Mouse (Mus musculus) brain, adult 2 months (tissue): Measurements from ENCODE around the gene Lamp5.

Experiments
- DNase-seq: peaks from one replicate; pipeline ENCODE4 v3.0.0; 2011; ENCODE audit warnings: low read depth, low spot score

Gene Lamp5

DNA sequence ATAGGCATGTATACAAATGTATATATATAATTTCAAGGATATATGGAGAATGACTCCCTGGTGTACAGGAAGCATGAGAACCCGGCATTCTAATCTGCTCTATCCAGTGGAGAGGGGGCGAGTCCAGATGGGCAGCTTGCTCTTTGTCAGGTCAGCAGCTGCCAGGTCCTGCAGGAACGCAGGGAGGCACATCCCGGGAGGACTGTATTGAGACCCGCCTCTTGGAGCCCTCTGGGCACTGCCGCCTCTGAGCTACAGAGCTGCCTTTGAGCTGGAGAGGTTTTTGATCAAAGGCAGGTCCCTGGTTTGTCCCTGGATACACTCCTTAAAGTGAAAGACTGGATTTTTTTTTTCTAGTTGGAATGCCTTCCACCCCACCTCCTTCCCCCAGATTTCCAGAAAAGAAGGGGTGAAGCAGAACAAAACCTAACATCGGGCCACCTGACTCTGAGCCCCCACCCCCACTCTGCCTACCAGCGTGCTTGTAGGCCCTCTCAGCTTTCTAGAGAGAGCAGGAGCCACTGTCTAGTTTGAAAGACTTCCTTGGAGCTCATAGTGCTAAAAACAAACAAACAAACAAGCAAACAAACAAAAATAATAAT is at the start of gene Lamp5:
TSS of gene Lamp5 (plus strand) at position 552 of the 602 bp plus-strand sequence.
- peak; percentile 26 for DNase-seq

DNA sequence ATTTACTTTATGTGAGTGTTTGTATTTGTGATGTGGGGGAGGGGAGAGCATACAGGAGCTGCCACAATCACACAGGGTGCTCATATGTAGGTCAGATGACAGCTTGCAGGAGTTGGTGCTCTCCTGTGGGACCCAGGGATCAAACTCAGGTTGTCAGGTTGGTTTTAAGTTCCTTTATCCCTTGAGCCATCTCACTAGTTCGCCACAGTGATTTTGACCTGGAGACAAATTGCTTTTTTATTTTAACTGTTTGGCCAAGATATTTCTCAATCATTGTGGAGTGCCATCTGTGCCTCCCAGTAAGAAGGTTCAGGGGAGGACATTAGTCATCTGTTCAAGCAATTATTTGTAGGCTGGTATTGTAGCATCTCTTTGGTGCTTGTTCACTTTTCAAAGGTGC is 48.2 kb upstream of the Lamp5 start:
- DNase-seq = peak; percentile 78

DNA sequence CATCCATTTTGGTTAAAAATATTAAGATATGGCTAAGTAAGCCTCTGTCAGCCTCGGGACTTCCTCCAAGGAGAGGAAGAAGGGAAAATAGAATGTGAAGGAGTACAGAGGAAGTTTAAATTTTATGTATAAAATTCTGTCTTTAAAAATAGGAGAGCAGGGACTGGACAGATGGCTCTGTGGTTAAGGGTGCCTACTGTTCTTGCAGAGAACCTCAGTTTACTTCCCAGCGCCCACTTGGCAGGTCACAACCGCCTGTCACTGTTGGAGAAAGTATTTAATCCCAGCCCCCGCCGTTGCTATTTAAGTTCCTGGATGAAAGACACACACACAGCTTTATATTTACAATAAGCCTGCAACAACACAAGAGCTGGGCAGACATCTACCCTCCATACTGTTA is 45.8 kb upstream of the Lamp5 start:
- DNase-seq = peak; percentile 64

DNA sequence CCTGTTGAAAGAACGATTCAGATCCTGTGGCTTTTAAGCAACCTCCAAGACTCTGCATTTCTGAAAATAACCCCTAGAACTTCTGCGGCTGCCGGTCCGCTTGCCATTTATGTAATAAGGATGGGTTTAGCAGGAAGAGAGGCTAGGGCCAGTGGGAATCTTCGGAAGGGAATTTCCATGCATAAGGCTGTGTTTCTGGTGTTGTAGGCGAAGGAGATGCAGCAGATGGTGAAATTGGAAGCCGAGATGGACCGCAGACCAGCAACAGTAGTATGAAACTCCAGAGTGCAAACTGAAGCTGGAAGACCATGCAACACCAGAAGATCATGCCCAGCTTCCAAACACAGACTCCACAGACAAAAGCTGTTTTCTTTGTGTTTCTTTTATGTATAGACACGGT is 39.3 kb upstream of the Lamp5 start:
- peak; percentile 84 for DNase-seq

DNA sequence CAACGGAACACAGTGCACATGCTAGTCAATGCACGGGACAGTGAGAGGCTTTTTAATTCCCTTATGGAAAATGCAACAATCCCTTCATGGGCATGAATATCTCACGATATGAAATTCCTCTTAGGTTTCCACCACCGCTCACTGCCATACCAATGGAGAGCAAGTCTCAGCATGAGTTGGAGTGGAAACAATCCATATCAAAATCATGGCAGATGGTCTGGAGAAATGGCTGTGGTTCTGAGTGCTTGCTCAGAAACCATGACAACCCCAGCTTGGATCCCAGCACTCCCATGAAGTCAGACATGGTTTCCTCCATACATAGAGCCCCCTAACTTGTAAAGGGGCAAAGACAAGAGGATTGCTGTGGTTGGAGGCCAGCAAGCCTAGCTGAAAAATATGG is 3.6 kb upstream of the Lamp5 start:
- peak; percentile 77 for DNase-seq

DNA sequence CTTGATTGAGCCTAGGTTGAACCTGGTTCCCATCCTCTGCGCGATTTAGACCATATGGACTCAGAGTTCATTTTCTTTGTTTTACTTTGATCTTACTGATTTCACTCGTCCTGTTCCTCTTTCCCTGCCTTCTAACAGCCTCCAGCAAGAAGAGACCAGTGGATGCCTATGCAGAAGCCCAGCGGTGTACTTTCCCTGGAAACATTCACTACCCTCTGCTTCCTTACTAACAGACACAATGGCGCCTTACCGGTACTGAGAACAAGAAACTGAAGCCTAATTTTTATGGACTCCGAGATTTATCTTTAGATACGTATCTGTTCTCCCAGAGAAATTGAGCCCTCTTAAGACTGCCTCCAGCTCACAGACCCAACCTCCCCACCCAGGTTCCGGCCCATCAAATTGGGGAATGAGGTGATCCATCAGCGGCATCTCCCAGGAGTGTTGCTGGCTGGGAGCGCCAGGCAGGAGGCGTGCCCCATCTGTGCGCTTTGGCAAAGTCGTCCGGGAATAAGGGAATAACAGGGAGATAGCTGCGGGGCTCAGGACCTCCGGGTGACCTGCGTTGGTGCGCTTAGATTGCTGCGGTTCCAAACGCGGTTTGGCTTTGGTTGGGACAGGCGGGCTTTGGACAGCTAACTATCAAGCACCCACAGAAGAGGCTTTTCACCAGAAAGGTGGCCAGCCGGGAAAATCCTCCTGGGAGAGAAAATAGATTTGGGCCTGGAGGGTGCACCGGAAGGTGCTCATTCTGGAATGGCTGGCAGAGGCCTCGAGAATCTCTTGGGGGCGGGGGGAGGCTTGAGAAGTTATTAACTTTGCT is 1.0 kb upstream of the Lamp5 start:
- DNase-seq = peak; percentile 64

DNA sequence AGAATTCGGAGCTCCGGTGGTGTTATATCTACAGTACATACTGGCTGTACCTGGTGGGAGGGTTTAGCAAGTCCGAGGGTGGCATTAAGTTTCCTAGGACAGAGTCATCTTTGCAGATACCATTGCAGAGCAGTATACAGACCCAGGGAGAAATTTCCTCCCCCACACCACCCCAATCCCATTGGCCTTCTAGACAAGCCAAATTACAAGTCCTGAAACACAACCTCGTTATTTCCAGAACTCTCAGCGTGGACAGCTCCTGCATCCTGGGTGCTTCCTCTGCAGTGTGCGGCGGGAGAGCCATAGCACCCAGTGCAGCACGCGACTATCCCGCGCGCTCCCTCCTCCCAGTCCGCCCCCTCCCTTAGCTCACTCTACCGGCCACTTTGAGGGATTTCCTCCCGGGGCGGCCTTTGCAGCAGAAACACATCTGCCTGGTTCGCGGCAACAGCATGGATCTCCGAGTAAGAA is 5.9 kb downstream of the Lamp5 start:
- DNase-seq = peak; percentile 67

DNA sequence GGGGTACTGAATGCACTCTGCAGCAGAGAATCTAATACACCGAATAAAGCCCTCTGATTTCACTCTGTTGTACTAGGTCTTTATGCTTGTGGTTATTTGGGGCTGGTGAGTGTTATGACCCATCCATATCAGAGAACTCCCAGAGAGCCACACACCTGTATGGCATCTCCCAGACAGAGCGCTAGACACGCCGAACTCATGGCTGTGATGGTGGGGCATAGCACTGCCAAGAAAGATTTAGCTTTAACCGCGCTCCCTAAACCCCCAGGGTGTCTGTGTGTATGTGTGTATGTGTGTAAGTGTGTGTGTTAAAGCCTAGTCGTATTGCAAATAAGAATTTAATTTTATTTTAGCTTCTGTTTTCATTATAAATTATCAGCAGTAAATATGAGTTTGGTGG is 6.4 kb downstream of the Lamp5 start:
- DNase-seq = peak; percentile 36

DNA sequence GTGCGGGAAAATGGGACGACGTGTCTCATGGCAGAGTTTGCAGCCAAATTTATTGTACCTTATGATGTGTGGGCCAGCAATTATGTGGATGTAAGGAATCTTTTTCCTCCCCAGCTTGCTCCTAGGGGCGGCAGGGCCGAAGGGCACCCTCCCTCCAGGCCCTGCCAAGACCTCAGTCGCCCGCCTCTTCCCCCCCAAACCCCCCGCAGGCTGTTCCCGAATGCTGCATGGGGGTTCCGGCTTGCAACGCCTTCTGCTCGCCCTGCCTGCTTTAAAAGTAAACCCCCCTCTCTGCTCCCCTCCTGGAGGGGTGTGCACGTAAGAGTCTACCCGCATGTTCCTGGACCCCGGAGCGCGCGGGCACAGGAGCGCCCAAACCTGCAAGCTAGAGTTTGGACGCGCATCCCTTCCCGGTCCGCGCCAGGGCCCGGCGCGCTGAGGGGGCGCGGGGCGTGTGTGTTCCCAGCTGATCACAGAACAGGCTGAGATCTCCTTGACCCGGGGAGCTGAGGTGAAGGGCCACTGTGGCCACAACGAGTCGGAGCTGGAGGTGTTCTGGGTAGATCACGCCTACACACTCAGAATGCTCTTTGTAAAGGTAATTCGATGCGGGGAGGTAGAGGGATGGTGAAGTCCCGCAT is 7.1 kb downstream of the Lamp5 start:
- no peak for DNase-seq

DNA sequence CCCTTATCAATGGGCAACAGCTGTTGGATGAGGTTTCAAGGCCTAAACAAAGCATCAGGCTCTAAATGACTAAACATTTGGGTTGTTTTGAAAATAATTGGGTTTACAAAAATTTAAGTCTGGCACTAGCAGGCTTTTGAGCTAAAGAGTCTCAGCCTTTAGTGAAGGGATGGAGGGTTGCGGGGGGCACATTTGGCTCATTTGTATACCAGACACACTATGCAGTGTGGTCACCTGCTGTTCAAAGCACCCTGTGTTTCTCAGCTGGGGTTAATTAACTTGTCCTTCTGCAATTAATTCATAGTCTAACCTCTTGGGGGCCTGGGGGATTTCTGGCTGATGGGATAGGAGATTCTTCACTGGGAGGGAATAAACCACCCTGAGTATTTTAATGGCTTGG is 12.3 kb downstream of the Lamp5 start:
- DNase-seq = no peak

DNA sequence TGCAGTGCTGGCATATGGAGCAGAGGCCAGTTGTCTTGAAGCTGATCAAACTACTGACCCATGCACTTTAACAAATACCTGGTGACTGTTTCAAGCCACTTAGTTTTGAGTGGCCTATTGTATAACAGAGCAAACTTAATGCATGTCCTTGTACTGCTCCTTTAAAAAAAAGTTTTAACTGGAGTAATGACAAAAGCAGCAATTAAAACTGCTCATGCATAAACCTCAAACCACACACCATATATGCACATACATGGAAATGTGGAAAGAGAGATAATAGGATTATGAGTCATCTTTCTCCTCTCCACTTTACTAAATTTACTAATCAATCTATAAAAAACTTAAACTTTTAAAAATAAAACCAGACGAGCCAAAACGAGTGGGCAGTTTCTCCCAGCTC is 43.9 kb downstream of the Lamp5 start:
- no peak for DNase-seq

DNA sequence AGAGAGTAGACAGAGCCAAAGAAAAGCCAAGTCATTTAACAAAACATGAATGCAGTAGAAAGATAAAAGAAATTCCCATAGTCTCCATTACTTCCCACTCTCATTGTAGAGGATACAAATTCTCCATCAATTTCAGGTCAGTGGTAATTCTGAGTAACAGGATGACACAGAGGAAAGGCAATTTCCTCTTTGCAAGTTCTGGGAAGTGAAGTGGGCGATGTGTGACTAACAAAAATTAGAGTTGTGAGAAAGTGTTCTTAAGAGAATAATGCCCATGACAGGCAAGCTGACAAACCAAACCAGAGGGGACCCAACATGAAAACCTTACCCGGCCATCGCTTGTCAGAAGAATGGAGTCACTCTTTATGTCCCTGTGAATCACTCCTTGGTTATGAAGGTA is 45.1 kb downstream of the Lamp5 start:
- DNase-seq = peak; percentile 54

DNA sequence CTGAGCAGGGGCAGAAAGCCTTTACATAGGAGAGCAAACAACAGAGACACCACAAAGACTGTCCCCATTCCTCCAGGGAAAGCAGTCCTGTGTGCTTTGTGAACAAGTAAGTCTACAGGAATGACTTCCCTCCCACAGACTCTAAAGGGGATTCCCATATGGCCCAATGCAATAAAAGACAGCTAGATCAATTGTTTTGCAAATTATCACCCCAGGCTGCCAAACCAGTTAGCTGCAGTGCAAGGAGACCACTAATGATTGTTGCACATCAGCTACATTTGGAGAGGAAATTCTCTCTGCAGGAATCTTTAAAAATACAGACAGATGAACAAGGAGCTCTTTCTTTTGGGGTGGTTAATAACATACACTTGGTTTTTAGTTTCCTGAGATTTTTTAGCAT is 55.6 kb downstream of the Lamp5 start:
- DNase-seq = no peak

DNA sequence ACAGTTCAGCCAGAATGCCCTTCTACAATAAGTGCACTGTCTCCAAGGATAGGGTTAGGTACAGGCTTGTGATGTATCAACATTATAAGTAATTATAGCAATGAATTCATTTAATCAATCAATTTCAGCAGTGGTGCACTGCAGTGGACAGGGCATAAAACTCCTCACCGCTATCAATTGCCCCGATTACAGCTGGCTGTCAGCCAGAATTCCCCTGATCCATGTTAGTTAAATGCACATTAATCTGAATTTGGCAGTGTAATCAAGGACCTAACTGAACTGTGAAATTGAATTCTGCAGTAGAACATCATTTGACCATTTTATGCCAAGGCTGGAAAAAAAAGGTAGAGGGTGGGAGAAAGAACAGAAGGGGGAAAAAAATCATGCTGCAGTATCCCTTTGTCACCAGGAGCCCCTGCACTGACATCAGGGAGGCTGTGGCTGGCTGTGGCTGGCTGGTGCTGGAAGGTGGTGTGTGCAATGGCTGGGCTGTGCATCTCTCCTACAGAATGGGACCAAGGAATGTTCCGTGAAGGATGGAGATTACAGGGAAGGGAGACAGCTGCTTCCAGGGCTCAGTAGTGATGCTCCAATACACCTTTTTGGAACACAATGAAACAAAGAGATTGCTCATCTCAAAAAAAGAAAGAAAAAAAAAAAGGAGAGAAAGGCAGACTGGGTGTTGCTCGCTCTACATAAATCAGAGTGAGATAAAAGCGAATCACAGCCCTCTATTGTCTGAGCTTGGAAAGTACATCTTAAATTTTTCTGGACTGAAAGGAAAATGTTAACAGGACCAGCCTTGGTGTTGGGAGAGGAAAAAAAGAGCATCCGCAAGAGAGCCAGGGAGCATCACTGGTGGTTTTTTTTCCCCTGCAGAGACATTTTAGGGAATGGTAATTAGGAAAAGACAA is 56.3 kb downstream of the Lamp5 start:
- peak; percentile 87 for DNase-seq

DNA sequence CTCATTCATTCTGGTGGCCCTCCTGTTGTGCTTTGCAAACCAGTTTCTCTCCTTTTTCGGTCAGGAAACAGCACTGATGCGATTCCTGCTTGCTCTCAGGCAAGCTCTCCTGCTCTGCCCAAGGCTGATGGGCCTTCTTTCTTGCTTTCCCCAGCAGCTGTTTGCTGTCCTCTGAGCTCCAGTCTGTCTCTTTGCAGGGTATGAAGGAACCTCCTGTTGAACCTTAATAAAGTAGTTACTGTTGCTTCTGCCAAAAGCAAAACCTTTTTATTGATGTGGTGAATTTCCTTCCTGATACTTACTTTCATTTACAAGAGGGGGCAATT is 57.0 kb downstream of the Lamp5 start:
- no peak for DNase-seq

DNA sequence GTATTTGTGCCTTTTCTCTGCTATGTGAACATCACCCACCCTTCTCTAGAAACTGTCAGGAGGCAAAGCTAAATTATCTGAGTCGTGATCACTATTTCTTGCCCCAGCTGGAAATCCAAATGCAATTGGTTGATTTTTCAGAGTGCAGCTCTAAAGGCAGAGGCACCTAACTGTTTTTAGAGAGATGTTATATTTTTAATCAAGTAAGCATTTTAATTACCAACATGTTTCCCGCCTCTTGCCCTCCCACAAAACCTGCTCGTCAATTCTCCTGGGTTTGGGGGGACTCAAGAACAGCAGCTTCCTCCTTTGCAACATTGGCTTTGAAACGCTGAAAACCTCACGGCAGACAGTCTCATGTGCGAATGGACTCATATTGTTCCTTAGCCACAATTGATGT is 61.3 kb downstream of the Lamp5 start:
- DNase-seq = peak; percentile 80

DNA sequence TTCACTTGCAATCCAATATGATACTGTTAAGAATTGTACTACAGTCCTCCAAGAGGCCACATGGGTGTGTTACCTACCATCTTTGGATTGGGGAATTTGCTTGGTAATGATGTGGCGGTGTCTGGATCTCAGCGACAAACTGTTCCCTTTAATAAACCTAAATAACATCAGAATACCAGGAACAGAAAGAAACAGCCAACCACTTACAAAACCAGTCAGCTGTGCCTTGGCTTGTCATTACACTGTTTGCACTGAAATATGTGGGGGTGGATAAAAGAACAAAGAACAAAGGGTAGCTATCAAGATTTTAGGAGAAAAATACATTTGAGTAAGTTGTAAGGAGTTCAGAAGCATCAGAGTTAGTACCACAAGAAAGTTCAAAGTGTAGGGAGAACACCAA is 66.0 kb downstream of the Lamp5 start:
- DNase-seq = peak; percentile 58
